Mouse (Mus musculus) lung, postnatal 0 days (tissue): ENCODE data around the gene Neu1. TPM values are rescaled to one million over a fixed set of nuclear protein-coding genes. Genes with fewer than 3 reads are reported as not detected.

Experiments
- ATAC-seq: fragments of 200-750 bp; cut with Nextera tagmentation; 2 replicates; pipeline ENCODE4 v1.8.0; 2017; ENCODE audit warnings: moderate library complexity
- DNase-seq: peaks from one replicate; pipeline ENCODE4 v3.0.0-alpha.2; 2016; ENCODE audit warnings: low spot score
- H3K27ac ChIP-seq: fragments of 300-500 bp; sonication (generic); 2 replicates; pipeline ENCODE4 v1.5.1; 2014; ENCODE audit warnings: antibody characterized with exemption, mild to moderate bottlenecking, low read length, mixed read lengths
- H3K27me3 ChIP-seq: fragments of 300-500 bp; sonication (generic); replicated peaks from 2 replicates; pipeline ENCODE4 v1.6.1; 2014; ENCODE audit warnings: low read length, mixed read lengths; ENCODE audit not compliant: insufficient read depth
- H3K36me3 ChIP-seq: fragments of 300-500 bp; sonication (generic); 2 replicates; pipeline ENCODE4 v1.6.1; 2014; ENCODE audit warnings: low read length, mixed read lengths; ENCODE audit not compliant: insufficient read depth
- H3K4me1 ChIP-seq: fragments of 300-500 bp; sonication (generic); 2 replicates; pipeline ENCODE4 v1.6.1; 2014; ENCODE audit warnings: antibody characterized with exemption, low read depth, low read length, mixed read lengths; ENCODE audit not compliant: insufficient read depth
- H3K4me2 ChIP-seq: fragments of 300-500 bp; sonication (generic); replicated peaks from 2 replicates; pipeline ENCODE4 v1.6.1; 2014; ENCODE audit warnings: low read depth, mild to moderate bottlenecking, low read length, moderate library complexity, mixed read lengths
- H3K4me3 ChIP-seq: fragments of 300-500 bp; sonication (generic); 2 replicates; pipeline ENCODE4 v1.5.1; 2014; ENCODE audit warnings: low read depth, low read length
- H3K9ac ChIP-seq: fragments of 300-500 bp; sonication (generic); replicated peaks from 2 replicates; pipeline ENCODE4 v1.6.1; 2014; ENCODE audit warnings: low read depth, mild to moderate bottlenecking
- H3K9me3 ChIP-seq: fragments of 300-500 bp; sonication (generic); 2 replicates; pipeline ENCODE4 v1.6.1; 2016; ENCODE audit warnings: low read length, mixed read lengths
- CTCF ChIP-seq: IDR thresholded peaks from 2 replicates; pipeline ENCODE4 v1.5.1; 2016; ENCODE audit warnings: antibody characterized with exemption, mild to moderate bottlenecking
- EP300 ChIP-seq: IDR thresholded peaks from 2 replicates; pipeline ENCODE4 v1.6.1; 2016; ENCODE audit warnings: antibody characterized with exemption, mild to moderate bottlenecking, control low read depth
- WGBS: fragments of 180-500 bp; shearing (Covaris S2); extraction: QIAGEN DNeasy Blood & Tissue Kit; methylation state at CpG from one replicate; pipeline ENCODE4 v1.1.7; 2014; 5-methylcytosine and 5-hydroxymethylcytosine counted together
- polyA plus RNA-seq: library from polyadenylated mRNA; unstranded; fragments of >200 nt; fragmentation: Nextera tagmentation; extraction: Ambion mirVana; gene quantifications from 2 replicates; pipeline ENCODE4 v1.2.1, GENCODE M21; 2015

Neu1 gene
- polyA plus RNA-seq, 1 experiment from 2014 or later, result 34.2 TPM

GRCm38 (mm10) chr17:34890074-34890743 is 40.8 kb upstream of the Neu1 start:
- H3K9ac ChIP-seq, result no peak overlapping the region
- no peak for DNase-seq
- 82% methylated on average over 12 of the region's 12 CpGs for WGBS
- no peak for ATAC-seq
- no peaks in the 10 kb centered on the region for H3K36me3 ChIP-seq
- no peak overlapping the region for H3K4me3 ChIP-seq
- H3K27ac ChIP-seq, result no peak overlapping the region
- no peak for TF ChIP-seq CTCF
- no peak for TF ChIP-seq EP300
- no peak overlapping the region for H3K4me2 ChIP-seq
- H3K4me1 ChIP-seq, result peaks cover 3% of the 10 kb centered on the region; the same call in 1 of the 2 replicates
- H3K9me3 ChIP-seq, result no peaks in the 10 kb centered on the region
- H3K27me3 ChIP-seq, result no peaks in the 10 kb centered on the region

GRCm38 (mm10) chr17:34891377-34891776 is 39.7 kb upstream of the Neu1 start:
- no peak overlapping the region for H3K4me2 ChIP-seq
- H3K9ac ChIP-seq, result no peak overlapping the region
- DNase-seq (no peak), ATAC-seq (no peak)
- H3K27ac ChIP-seq, result no peak overlapping the region
- H3K4me3 ChIP-seq, result no peak overlapping the region
- no peaks in the 10 kb centered on the region for H3K9me3 ChIP-seq
- H3K4me1 ChIP-seq, result peaks cover 3% of the 10 kb centered on the region; the same call in 1 of the 2 replicates
- H3K27me3 ChIP-seq, result no peaks in the 10 kb centered on the region
- peak; percentile 35 for TF ChIP-seq CTCF
- no peak for TF ChIP-seq EP300
- whole genome bisulfite sequencing, result 94% methylated on average over 2 of the region's 2 CpGs
- H3K36me3 ChIP-seq, result no peaks in the 10 kb centered on the region

GRCm38 (mm10) chr17:34893072-34893824 is 37.8 kb upstream of the Neu1 start:
- H3K9me3 ChIP-seq, result no peaks in the 10 kb centered on the region
- DNase-seq (no peak), ATAC-seq (no peak)
- peaks cover 3% of the 10 kb centered on the region; the same call in 1 of the 2 replicates for H3K4me1 ChIP-seq
- 76% methylated on average over 12 of the region's 12 CpGs for WGBS
- no peaks in the 10 kb centered on the region for H3K36me3 ChIP-seq
- TF ChIP-seq EP300 (no peak), CTCF (no peak)
- H3K27me3 ChIP-seq, result no peaks in the 10 kb centered on the region
- H3K27ac ChIP-seq, result no peak overlapping the region
- H3K9ac ChIP-seq, result no peak overlapping the region
- no peak overlapping the region for H3K4me3 ChIP-seq
- H3K4me2 ChIP-seq, result no peak overlapping the region

- H3K27me3 ChIP-seq, result no peaks in the 10 kb centered on the region
- no peaks in the 10 kb centered on the region for H3K36me3 ChIP-seq
- peaks cover 3% of the 10 kb centered on the region; the same call in 1 of the 2 replicates for H3K4me1 ChIP-seq
- peak overlapping the region; percentile 97 for H3K4me2 ChIP-seq
- DNase-seq (peak; percentile 97), ATAC-seq (peak; percentile 89)
- peak overlapping the region; percentile 66 for H3K27ac ChIP-seq
- WGBS, result 4% methylated on average over 39 of the region's 51 CpGs
- H3K4me3 ChIP-seq, result peak overlapping the region; percentile 71
- H3K9ac ChIP-seq, result peak overlapping the region; percentile 51
- H3K9me3 ChIP-seq, result no peaks in the 10 kb centered on the region
- TF ChIP-seq CTCF (no peak; the same call in 1 of the 2 replicates), EP300 (no peak)
Observed at GRCm38 (mm10) chr17:34894074-34894597, 36.9 kb upstream of the Neu1 start.

GRCm38 (mm10) chr17:34894801-34895530 is 36.1 kb upstream of the Neu1 start:
- Histone ChIP-seq H3K36me3 (no peaks in the 10 kb centered on the region), H3K9ac (peak overlapping the region; percentile 51), H3K4me1 (peaks cover 3% of the 10 kb centered on the region; the same call in 1 of the 2 replicates), H3K4me2 (peak overlapping the region; percentile 97), H3K9me3 (no peaks in the 10 kb centered on the region), H3K27ac (peak overlapping the region; percentile 66), H3K27me3 (no peaks in the 10 kb centered on the region), H3K4me3 (peak overlapping the region; percentile 71)
- WGBS, result 14% methylated on average over 29 of the region's 51 CpGs
- DNase-seq (peak; percentile 47), ATAC-seq (no peak)
- no peak for TF ChIP-seq CTCF
- TF ChIP-seq EP300, result no peak

- no peak for ATAC-seq
- Histone ChIP-seq H3K4me2 (no peak overlapping the region), H3K4me3 (no peak overlapping the region), H3K9ac (no peak overlapping the region), H3K9me3 (no peaks in the 10 kb centered on the region), H3K27ac (no peak overlapping the region), H3K27me3 (no peaks in the 10 kb centered on the region), H3K36me3 (no peaks in the 10 kb centered on the region), H3K4me1 (peaks cover 3% of the 10 kb centered on the region; the same call in 1 of the 2 replicates)
- 94% methylated on average over 13 of the region's 15 CpGs for WGBS
- TF ChIP-seq CTCF (no peak), EP300 (no peak)
- DNase-seq, result no peak
Observed at GRCm38 (mm10) chr17:34895724-34896123, 35.3 kb upstream of the Neu1 start.
